Mouse (Mus musculus): ENCODE measurements at regions not wholly inside any gene's neighbourhood (a gene's known extent, or its start where the extent isn't known, plus 50 kb on each side); places are given as distances from the start of the nearest gene placed in this dataset.

DNA sequence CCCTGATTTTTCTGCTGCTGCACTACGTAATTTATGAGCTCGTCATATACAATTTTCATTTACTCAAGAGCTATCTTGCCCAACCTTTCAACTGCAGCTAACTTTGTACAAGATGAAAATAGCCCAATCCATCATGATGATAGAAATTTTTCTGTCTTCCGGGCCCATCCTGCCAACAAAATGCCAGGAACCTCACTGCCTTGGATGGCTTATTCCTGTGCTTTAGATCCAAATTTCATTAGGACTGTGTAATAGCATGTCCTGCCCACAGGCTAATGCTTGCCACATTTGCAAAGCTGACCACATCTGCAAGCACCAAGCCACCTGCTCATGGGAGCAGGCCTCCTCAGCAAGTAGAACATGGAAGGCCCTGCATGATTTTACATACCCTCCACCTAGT, 105.7 kb upstream of the Rgma start:
- no peak for TF ChIP-seq CTCF (IDR thresholded peaks at IDR 0.05; ENCODE audit: control insufficient read depth, insufficient read depth, insufficient read length)
- H3K79me3 ChIP-seq (ENCODE audit: low read depth): no peaks in the 10 kb centered on the region
- no peak overlapping the region for H3ac ChIP-seq (ENCODE audit: control insufficient read depth, insufficient read length, low read depth)
- H3K27me3 ChIP-seq (ENCODE audit: control insufficient read depth, insufficient read depth, insufficient read length): no peaks in the 10 kb centered on the region
- no peak overlapping the region for H3K4me3 ChIP-seq (ENCODE audit: insufficient read depth, poor library complexity, severe bottlenecking)
- H3K36me3 ChIP-seq (ENCODE audit: control insufficient read depth, insufficient read depth): no peaks in the 10 kb centered on the region
- no peaks in the 10 kb centered on the region for H3K79me2 ChIP-seq (ENCODE audit: control insufficient read depth, insufficient read depth)

DNA sequence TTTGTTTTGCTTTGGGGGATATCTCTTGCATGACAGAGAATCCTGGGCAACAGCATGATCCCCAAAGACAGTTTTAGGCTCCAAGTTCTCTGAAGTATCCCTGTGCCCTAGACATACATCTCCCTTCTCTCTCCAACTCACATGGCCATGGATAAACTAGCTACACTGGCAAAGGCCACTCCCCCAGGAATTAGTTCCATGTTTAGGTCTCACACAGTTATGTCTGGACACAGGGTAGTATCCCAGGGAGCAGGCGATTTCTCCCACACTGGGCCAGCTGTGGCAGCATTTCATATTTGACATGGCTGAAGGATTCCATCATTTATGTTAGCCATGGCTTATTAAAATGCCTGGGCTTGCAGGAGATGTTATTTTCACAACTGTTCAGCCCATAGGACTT, 102.5 kb upstream of the Rgma start:
- Histone ChIP-seq H3K79me2 (ENCODE audit: control insufficient read depth, insufficient read depth) (no peaks in the 10 kb centered on the region), H3K4me3 (ENCODE audit: insufficient read depth, poor library complexity, severe bottlenecking) (no peak overlapping the region), H3K27me3 (ENCODE audit: control insufficient read depth, insufficient read depth, insufficient read length) (no peaks in the 10 kb centered on the region), H3K79me3 (ENCODE audit: low read depth) (no peaks in the 10 kb centered on the region), H3ac (ENCODE audit: control insufficient read depth, insufficient read length, low read depth) (no peak overlapping the region), H3K36me3 (ENCODE audit: control insufficient read depth, insufficient read depth) (no peaks in the 10 kb centered on the region)
- TF ChIP-seq MYOG (IDR thresholded peaks at IDR 0.05; ENCODE audit: control insufficient read depth, extremely low read depth, insufficient read length) (no peak), USF1 (IDR thresholded peaks at IDR 0.05; ENCODE audit: low read depth) (no peak), FOSL1 (IDR thresholded peaks at IDR 0.05; ENCODE audit: insufficient read depth, low read length, poor library complexity, severe bottlenecking) (no peak), CTCF (IDR thresholded peaks at IDR 0.05; ENCODE audit: control insufficient read depth, insufficient read depth, insufficient read length) (no peak), MYOD1 (IDR thresholded peaks at IDR 0.05; ENCODE audit: control insufficient read depth, insufficient read length, low read depth) (no peak), CEBPB (IDR thresholded peaks at IDR 0.05; ENCODE audit: low read depth) (no peak), MAX (IDR thresholded peaks at IDR 0.05) (no peak)

DNA sequence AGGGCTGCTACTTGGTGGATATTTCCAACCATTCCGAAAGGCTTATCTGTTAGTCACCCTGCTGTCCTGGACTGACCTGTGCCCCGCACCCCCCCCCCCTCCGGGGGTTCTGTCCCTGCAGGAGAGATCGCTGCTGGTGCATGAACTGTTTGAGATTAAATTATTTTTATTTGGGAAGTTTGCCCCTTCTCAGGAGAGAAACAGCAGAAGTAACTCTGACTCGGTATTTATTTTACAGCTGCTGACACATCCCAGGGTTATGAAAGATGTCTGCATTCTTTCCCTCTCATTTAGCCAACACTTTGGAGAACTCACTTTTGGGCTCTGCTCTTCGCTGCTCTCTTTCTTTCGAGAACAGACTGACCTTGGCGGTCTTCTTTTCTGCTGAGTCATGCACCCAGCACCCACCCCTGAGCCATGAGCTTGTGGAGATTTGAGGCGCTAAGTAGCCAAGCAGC, 99.5 kb upstream of the Rgma start:
- no peaks in the 10 kb centered on the region for H3K36me3 ChIP-seq (ENCODE audit: control insufficient read depth, insufficient read depth)
- no peaks in the 10 kb centered on the region for H3K79me2 ChIP-seq (ENCODE audit: control insufficient read depth, insufficient read depth)
- no peaks in the 10 kb centered on the region for H3K27me3 ChIP-seq (ENCODE audit: control insufficient read depth, insufficient read depth, insufficient read length)
- no peak overlapping the region for H3ac ChIP-seq (ENCODE audit: control insufficient read depth, insufficient read length, low read depth)
- no peak for TF ChIP-seq CTCF (IDR thresholded peaks at IDR 0.05; ENCODE audit: control insufficient read depth, insufficient read depth, insufficient read length)
- no peak for TF ChIP-seq CEBPB (IDR thresholded peaks at IDR 0.05; ENCODE audit: low read depth)
- TF ChIP-seq MYOG (IDR thresholded peaks at IDR 0.05; ENCODE audit: control insufficient read depth, extremely low read depth, insufficient read length): no peak
- no peak for TF ChIP-seq MAX (IDR thresholded peaks at IDR 0.05)
- TF ChIP-seq USF1 (IDR thresholded peaks at IDR 0.05; ENCODE audit: low read depth): no peak
- TF ChIP-seq FOSL1 (IDR thresholded peaks at IDR 0.05; ENCODE audit: insufficient read depth, low read length, poor library complexity, severe bottlenecking): no peak
- TF ChIP-seq MYOD1 (IDR thresholded peaks at IDR 0.05; ENCODE audit: control insufficient read depth, insufficient read length, low read depth): no peak
- no peaks in the 10 kb centered on the region for H3K79me3 ChIP-seq (ENCODE audit: low read depth)
- H3K4me3 ChIP-seq (ENCODE audit: insufficient read depth, poor library complexity, severe bottlenecking): no peak overlapping the region

DNA sequence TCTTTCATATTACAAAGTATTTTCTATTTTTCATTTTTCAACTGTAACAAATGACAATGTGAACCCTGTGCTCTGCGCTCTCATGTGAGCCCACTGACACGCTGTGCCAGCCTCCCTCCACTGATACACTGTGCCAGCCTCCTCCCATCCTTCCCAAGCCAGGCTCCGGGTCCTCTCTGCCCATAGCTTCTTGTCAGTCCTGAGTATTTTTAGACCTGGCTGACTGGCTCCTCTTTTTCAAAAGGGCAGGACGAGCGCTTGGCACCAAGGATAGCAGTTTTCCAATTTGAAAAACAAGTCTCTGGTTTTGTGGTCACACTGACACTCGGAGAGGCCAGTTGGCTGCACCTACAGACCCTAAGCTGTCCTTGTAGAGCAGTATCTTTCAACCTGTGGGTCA, 96.7 kb upstream of the Rgma start:
- no peaks in the 10 kb centered on the region for H3K79me3 ChIP-seq (ENCODE audit: low read depth)
- TF ChIP-seq USF1 (IDR thresholded peaks at IDR 0.05; ENCODE audit: low read depth) (no peak), MYOG (IDR thresholded peaks at IDR 0.05; ENCODE audit: control insufficient read depth, extremely low read depth, insufficient read length) (no peak), MYOD1 (IDR thresholded peaks at IDR 0.05; ENCODE audit: control insufficient read depth, insufficient read length, low read depth) (no peak), MAX (IDR thresholded peaks at IDR 0.05) (no peak)
- no peaks in the 10 kb centered on the region for H3K27me3 ChIP-seq (ENCODE audit: control insufficient read depth, insufficient read depth, insufficient read length)
- no peaks in the 10 kb centered on the region for H3K79me2 ChIP-seq (ENCODE audit: control insufficient read depth, insufficient read depth)
- no peak overlapping the region for H3ac ChIP-seq (ENCODE audit: control insufficient read depth, insufficient read length, low read depth)
- no peak overlapping the region for H3K4me3 ChIP-seq (ENCODE audit: insufficient read depth, poor library complexity, severe bottlenecking)
- no peaks in the 10 kb centered on the region for H3K36me3 ChIP-seq (ENCODE audit: control insufficient read depth, insufficient read depth)

DNA sequence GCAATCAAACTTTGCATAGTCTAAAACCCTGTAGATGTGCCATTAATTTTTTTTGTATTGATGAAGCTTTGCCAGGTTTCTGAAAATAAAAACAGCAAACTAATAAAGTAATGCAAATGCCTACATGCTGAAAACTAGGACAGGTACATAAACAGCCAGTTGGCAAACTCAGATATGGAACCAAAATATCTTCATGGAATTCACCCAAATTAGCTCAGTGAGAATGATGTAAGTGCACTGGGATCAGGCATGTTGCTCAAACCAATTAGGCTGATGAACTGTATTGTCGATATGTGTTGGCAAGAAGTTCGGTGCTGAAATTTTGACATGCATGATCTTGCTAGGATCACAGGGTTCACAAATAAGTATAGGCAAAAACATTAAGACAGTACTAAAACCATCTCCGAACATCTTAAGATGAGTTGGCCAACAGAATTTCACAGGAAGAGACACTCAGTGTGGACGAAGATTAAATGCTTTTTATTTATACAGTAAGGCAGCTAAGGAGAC, 95.3 kb upstream of the Rgma start:
- Histone ChIP-seq H3K79me2 (ENCODE audit: control insufficient read depth, insufficient read depth) (no peaks in the 10 kb centered on the region), H3K79me3 (ENCODE audit: low read depth) (no peaks in the 10 kb centered on the region), H3K4me3 (ENCODE audit: insufficient read depth, poor library complexity, severe bottlenecking) (no peak overlapping the region), H3K36me3 (ENCODE audit: control insufficient read depth, insufficient read depth) (no peaks in the 10 kb centered on the region), H3K27me3 (ENCODE audit: control insufficient read depth, insufficient read depth, insufficient read length) (no peaks in the 10 kb centered on the region), H3ac (ENCODE audit: control insufficient read depth, insufficient read length, low read depth) (no peak overlapping the region)
- no peak for TF ChIP-seq FOSL1 (IDR thresholded peaks at IDR 0.05; ENCODE audit: insufficient read depth, low read length, poor library complexity, severe bottlenecking)
- TF ChIP-seq USF1 (IDR thresholded peaks at IDR 0.05; ENCODE audit: low read depth): no peak
- TF ChIP-seq CTCF (IDR thresholded peaks at IDR 0.05; ENCODE audit: control insufficient read depth, insufficient read depth, insufficient read length): no peak
- TF ChIP-seq MYOG (IDR thresholded peaks at IDR 0.05; ENCODE audit: control insufficient read depth, extremely low read depth, insufficient read length): no peak
- TF ChIP-seq CEBPB (IDR thresholded peaks at IDR 0.05; ENCODE audit: low read depth): no peak
- no peak for TF ChIP-seq MAX (IDR thresholded peaks at IDR 0.05)
- TF ChIP-seq MYOD1 (IDR thresholded peaks at IDR 0.05; ENCODE audit: control insufficient read depth, insufficient read length, low read depth): no peak

DNA sequence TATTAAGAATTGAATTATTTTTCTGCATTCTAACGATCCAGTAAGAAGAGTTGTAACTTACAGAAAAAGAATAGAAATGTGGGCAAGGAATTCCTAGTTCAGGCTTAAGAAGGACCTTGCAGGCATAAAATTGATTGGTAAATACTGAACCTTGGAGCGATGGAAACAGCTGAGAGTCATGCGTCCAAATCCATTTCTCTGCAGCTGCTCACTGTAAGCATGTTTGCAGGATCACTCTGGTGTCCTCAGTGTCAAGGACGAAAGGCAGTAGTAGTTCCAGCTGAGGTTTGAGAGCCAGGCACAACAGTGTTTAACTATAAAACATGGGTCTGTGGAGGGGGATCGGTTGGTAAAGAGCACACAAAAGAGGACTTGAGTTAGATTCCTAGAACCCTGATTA, 89.1 kb upstream of the Rgma start:
- Histone ChIP-seq H3K79me3 (ENCODE audit: low read depth) (no peaks in the 10 kb centered on the region), H3K4me3 (ENCODE audit: insufficient read depth, poor library complexity, severe bottlenecking) (no peak overlapping the region), H3ac (ENCODE audit: control insufficient read depth, insufficient read length, low read depth) (no peak overlapping the region), H3K27me3 (ENCODE audit: control insufficient read depth, insufficient read depth, insufficient read length) (no peaks in the 10 kb centered on the region), H3K79me2 (ENCODE audit: control insufficient read depth, insufficient read depth) (no peaks in the 10 kb centered on the region), H3K36me3 (ENCODE audit: control insufficient read depth, insufficient read depth) (no peaks in the 10 kb centered on the region)
- TF ChIP-seq MYOG (IDR thresholded peaks at IDR 0.05; ENCODE audit: control insufficient read depth, extremely low read depth, insufficient read length) (no peak), CTCF (IDR thresholded peaks at IDR 0.05; ENCODE audit: control insufficient read depth, insufficient read depth, insufficient read length) (no peak), USF1 (IDR thresholded peaks at IDR 0.05; ENCODE audit: low read depth) (no peak), CEBPB (IDR thresholded peaks at IDR 0.05; ENCODE audit: low read depth) (no peak), MAX (IDR thresholded peaks at IDR 0.05) (no peak), MYOD1 (IDR thresholded peaks at IDR 0.05; ENCODE audit: control insufficient read depth, insufficient read length, low read depth) (no peak), FOSL1 (IDR thresholded peaks at IDR 0.05; ENCODE audit: insufficient read depth, low read length, poor library complexity, severe bottlenecking) (no peak)
